Mouse (Mus musculus) inflammation-experienced regulatory T-cells, adult 6 months (primary cell): ENCODE measurements around the gene Rbmxl2. TPM values are rescaled to one million over a fixed set of nuclear protein-coding genes. Genes with fewer than 3 reads are reported as not detected.

Experiments used
- ATAC-seq: one replicate; pipeline ENCODE4 v1.8.0; 2017
- polyA plus RNA-seq, 3 experiments: library from polyadenylated mRNA; unstranded; fragments of 100-300 nt; shearing (Covaris generic); gene quantifications; one replicate each; pipeline ENCODE4 v1.2.1; 2017

Gene Rbmxl2
- polyA plus RNA-seq: not detected

DNA sequence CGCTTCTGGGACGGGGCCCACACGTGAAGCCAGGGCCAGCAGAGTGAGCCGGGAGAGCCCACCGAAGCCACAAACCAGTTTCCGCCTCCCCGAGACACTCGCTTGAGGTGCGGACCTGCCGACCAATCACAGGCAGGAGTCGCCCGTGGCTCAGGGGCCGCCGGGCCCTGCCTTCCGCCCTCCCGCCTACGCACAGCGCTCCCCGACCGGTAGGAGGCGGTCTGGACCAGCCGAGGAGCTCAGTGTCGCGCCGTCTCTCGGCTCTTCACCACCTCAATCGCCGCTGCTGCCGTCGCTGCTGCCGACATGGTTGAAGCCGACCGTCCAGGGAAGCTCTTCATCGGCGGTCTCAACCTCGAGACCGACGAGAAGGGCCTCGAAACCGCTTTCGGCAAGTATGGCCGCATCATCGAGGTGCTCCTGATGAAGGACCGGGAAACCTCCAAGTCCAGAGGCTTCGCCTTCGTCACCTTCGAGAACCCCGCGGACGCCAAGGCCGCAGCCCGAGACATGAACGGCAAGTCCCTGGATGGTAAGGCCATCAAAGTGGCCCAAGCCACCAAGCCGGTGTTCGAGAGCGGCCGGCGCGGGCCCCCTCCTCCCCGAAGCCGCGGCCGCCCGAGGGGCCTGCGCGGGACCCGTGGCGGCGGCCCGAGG lies at the start of gene Rbmxl2:
Gene Rbmxl2, plus strand, starts transcription at position 242 of the 657 bp plus-strand sequence.
- ATAC-seq: no peak

DNA sequence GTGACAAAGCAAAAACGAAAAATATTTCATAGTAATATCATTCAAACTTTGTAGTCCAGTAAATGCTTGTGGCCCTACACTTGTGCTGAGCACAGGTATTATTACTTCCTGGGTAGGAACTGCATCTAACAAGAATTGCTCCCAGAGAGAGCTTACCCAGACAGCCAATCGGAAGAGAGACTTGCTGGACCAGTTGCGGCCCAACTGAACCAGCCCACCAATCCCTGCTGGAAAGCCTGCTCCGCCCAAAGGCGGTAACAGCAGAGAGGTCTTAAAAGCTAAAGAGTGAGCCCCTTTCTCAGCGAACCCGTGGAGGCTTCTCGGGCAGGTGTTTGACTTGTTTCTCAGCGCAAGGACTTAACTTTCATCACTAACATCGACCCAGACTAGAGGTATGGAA lies 42.6 kb upstream of the Rbmxl2 start, which contains the start of gene Nlrp14:
Gene Nlrp14, plus strand, starts transcription at position 301 of the 400 bp plus-strand sequence.
- ATAC-seq: no peak

GRCm38 (mm10) chr7:107180406-107180805 lies 28.8 kb upstream of the Rbmxl2 start:
- ATAC-seq: no peak

- ATAC-seq: no peak
Measured at GRCm38 (mm10) chr7:107201817-107202216, 7.4 kb upstream of the Rbmxl2 start.

DNA sequence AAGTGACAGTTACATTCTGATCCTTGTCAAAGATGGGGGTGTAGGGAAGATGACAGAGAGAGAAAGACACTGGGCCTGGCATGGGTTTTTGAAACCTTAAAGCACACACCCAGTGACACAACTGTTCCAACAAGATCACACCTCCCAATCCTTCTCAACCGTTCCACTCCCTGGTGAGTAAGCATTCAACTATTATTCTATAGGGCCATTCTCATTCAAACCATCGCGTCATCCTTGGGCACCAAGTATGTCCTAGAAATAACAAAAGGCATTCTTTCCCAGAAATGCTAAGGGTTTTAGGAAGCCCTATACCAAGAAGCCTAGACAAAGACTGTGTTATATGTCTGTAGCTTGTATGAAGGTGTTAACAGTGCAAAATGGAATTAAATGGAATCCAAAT lies 1.4 kb upstream of the Rbmxl2 start:
- no peak for ATAC-seq

GRCm38 (mm10) chr7:107210126-107210576 lies 906 bp downstream of the Rbmxl2 start:
- no peak for ATAC-seq

- no peak for ATAC-seq
Measured at GRCm38 (mm10) chr7:107215723-107216122, 6.5 kb downstream of the Rbmxl2 start.

- ATAC-seq: no peak
Measured at GRCm38 (mm10) chr7:107216845-107217244, 7.6 kb downstream of the Rbmxl2 start.

DNA sequence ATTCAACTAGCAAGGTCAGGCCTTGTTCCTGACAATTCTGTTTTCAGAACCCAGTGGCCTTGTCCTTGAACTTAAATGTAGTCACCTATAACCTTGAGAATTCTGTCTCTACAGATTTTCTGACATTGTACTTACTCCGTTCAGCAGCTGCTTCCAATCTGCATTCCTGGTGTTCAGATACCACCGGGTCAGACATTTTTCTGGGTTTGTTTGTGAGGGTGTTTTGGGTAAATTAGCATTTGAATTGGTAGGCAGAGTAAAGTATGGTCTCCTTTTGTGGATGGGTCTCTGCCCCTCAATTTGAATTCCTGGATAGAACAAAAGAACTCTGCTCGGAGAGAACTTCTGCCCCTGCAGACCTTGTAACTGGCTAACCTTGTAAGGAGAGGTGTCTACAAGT lies 27.6 kb downstream of the Rbmxl2 start:
- no peak for ATAC-seq

DNA sequence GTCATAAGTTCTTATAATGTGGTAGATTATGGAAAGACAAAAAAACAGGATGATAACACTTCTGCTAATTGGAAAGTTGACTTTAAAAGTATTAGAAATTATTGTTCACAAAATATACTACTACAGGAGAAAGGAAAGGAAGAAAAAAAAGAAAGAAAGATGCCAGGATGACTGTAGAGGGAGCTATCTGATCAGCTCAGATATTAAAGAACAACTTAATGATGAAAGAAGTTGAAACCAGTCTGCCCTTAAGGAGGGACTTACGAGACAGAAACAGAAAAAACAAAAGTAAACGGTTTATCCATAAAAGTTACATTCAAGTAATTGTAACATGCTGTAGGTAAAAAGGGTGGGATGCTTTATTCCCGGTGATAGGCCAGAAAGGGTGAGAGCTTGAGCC lies 28.3 kb downstream of the Rbmxl2 start:
- ATAC-seq: no peak

GRCm38 (mm10) chr7:107241371-107241883 lies 32.2 kb downstream of the Rbmxl2 start:
- no peak for ATAC-seq

- ATAC-seq: no peak
Measured at GRCm38 (mm10) chr7:107250211-107250985, 41.2 kb downstream of the Rbmxl2 start.

DNA sequence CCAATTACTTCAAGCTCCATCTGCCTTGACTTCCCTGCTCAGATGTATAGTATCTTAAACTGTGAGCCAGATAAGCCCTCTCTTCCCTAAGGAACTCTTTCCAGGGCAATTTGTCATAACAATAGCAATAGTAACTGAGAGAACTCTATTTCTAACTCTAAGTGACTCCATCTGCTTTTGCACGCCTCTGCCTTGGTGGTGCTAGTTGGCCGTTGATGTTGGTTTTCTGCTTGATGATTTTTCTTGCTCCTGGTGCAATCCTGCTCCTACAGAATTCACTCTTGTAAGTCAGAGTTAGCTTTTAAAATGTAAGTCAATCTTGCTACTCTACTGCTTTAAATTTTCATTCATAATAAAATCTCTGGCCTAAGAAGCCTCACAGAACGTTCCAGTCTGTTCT lies 44.1 kb downstream of the Rbmxl2 start:
- no peak for ATAC-seq

DNA sequence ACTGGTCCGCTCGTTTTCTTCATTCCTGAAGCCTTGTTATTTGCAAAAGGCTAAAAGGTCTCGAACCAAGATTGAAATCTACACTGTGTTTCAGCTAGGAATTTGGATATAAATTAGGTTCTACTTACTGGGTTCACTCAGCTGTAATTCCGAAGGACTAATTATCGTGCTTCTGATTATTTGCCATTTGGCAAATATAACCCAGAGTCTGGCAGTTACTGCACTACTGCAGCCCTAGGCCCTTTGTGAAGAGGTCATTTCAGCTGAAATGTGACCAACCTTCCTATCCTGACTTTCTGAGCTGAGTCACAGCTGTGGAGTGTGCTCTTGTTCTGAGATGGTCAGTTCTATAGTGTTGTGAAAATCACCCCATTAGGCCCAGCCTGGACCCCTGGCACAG lies 50.7 kb downstream of the Rbmxl2 start:
- ATAC-seq: no peak

Other genes starting within 250 kb of the Rbmxl2 start
- not detected for gene Olfr6, start 245.5 kb upstream of the Rbmxl2 start, polyA plus RNA-seq
- gene Olfr711, start 234.0 kb upstream of the Rbmxl2 start, polyA plus RNA-seq: not detected
- not detected for gene Olfr2, start 203.4 kb upstream of the Rbmxl2 start, polyA plus RNA-seq
- not detected for gene Olfr713, start 178.3 kb upstream of the Rbmxl2 start, polyA plus RNA-seq
- gene Olfr714, start 138.5 kb upstream of the Rbmxl2 start, polyA plus RNA-seq: not detected
- not detected for gene Olfr17, start 116.2 kb upstream of the Rbmxl2 start, polyA plus RNA-seq
- under 1 TPM in 1 of 3 experiments, not detected in 2; 0.17 TPM for gene Olfr715b, start 99.1 kb upstream of the Rbmxl2 start, polyA plus RNA-seq
- not detected for gene Olfr715, start 78.4 kb upstream of the Rbmxl2 start, polyA plus RNA-seq
- gene Olfr716, start 71.1 kb upstream of the Rbmxl2 start, polyA plus RNA-seq: not detected
- not detected for gene Nlrp14, start 42.5 kb upstream of the Rbmxl2 start, polyA plus RNA-seq
- gene Syt9, start 161.3 kb downstream of the Rbmxl2 start, polyA plus RNA-seq: not detected